Mouse (Mus musculus) retina, postnatal 1 day (tissue): ENCODE data around the gene Lrmda.

ENCODE experiments used
- DNase-seq: peaks from one replicate; pipeline ENCODE4 v3.0.0-alpha.2; 2012

The Lrmda gene

GRCm38 (mm10) chr14:22168795-22169568 is 149.5 kb downstream of the Lrmda start:
- peak; percentile 63 for DNase-seq

DNA sequence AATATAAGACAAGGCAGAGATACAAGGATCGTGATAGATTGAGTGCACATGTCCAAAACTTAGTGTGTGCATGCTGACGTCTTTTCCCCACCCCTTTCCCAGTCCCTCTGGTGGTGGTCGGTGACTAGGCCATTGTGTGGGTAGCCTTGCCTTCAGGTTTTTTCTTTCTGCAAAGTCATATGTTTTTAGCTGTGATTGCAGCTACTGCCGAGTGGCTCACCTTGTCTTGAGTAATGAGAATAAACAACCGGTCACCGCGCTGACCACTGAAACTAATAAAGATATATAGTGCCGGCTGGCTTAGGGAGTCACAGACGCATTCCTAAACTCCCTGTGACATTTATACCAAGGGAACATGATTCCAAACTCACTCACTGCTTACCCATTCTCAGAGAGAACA is 155.2 kb downstream of the Lrmda start:
- no peak for DNase-seq

DNA sequence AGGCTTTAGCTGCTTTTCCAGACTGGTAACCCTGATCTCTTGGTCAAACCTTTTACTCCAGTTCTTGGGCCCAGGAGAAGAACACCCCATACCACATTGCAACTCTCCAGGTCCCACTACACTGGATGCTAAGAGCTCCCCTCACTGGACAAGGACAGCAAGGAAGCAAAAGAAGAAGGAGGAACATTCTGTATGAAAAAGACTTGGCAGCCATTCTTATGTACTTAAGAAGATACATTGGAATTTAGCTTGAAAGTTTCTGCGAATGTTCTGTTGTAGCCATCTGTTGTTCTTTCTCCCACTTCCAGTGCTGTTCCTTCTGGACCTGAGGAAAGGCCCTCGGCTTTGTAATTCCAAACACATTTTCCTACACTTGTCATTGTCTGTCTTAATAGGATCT is 160.2 kb downstream of the Lrmda start:
- DNase-seq = no peak

DNA sequence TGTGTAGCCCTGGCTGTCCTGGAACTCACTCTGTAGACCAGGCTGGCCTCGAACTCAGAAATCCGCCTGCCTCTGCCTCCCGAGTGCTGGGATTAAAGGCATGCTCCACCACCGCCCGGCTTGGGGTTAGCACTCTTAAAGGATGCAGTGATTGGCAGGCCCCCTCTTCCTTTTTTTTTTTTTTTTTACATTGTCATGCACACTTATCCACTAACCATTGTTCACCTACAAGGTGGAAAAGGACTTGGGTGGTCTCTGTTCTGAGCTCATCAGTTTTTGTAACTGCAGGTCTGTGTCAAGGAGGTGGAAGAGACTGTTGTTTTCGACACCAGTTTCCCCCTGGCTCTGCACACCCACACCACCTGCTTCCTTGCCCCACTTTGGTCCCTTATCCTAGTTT is 162.0 kb downstream of the Lrmda start:
- DNase-seq = no peak

GRCm38 (mm10) chr14:22183195-22183594 is 163.7 kb downstream of the Lrmda start:
- DNase-seq = no peak

DNA sequence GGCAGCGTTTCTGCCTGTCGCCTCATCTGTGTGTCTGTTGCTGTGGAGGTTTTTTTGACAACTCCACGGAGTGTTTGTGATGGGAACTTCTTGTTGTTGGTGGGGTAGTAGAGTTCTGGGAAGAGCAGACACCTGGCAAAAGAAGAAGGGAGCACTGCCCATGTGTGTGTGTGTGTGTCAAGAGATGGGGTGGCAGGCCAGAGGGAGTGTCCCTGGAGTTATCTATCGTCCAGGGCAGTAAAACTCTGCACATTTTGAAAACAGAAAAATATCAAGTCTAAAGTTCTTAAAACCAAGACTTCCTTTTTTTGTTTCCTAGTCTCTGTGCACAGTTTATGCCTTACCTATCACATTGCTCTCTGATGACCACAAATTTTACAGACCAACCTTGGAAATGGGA is 165.9 kb downstream of the Lrmda start:
- DNase-seq = no peak

DNA sequence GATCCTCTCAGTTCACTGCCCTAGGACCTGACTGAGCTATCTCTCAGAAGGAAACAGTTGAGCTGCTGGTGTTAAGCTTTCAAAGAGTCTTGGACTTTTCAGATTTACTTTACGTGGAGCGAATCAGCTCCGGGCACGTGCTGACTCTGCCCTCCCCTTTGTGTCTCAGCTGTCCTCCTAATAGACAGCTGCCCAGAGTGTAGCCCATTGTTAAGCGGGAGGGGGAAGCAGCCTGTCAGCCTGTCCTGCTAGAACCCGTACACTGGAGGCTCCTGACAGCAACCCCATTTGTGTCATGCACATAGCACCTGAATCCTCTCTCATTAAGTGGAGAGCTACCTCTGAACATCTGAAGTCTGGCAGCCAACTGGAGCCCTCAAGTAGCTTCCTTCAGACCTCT is 170.6 kb downstream of the Lrmda start:
- peak; percentile 49 for DNase-seq

DNA sequence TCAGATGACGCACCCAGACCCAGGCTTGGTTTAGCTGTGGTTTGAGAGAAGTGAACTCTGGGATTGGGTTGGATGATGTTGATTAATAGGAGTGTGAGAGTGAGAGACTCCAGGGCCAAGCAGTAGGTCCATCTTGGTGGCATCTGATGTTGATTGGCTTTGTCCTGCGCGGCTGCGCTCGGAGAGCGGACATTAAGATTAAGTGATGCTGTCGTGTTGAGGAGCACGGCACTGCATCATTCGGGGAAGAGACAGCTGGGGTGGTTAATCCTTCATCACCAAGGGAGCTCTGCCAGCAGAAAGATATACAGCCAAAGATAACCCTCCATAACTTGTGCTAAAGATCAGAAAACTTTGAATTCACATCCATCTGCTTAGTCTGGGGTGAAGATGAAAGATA is 172.7 kb downstream of the Lrmda start:
- DNase-seq = no peak

- DNase-seq = peak; percentile 46
Observed at GRCm38 (mm10) chr14:22198021-22198420, 178.5 kb downstream of the Lrmda start.

- no peak for DNase-seq
Observed at GRCm38 (mm10) chr14:22198641-22199425, 179.3 kb downstream of the Lrmda start.

DNA sequence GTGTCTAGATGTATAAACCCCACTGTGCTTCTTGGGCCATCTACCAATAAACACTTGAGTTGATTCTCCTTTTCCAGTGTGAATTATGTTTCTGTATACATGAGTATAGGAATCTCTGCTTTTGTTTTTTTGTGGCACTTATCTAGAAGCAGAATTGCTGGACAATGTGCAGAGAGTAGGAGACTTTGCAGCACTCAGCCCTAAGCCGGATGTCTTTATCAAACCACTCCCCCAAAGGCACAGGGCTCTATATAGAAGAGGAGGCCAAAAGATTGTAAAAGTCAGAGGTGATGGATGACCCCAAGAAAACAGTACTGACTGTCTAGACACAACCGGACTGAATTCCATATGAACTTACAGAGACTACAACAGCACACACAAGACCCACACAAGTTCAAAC is 182.2 kb downstream of the Lrmda start:
- no peak for DNase-seq

DNA sequence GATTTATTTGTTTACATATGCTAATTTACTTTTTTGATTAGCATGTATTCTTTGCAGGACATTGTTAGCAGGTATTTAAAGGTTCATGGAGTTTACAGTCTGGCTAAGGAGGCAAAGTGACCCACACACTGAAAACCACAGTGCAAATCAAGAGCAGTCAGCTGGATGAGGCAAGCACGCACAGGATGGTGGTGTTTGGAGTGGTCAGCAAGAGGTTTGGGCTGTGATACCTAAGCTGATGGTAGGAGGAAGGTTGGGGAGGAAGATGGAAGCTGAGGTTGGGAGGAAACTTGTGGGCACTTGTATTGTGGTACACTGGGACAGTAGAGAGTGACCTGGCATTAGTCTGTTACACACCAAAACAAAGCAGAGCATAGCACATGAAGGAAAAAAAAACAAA is 191.1 kb downstream of the Lrmda start:
- no peak for DNase-seq

DNA sequence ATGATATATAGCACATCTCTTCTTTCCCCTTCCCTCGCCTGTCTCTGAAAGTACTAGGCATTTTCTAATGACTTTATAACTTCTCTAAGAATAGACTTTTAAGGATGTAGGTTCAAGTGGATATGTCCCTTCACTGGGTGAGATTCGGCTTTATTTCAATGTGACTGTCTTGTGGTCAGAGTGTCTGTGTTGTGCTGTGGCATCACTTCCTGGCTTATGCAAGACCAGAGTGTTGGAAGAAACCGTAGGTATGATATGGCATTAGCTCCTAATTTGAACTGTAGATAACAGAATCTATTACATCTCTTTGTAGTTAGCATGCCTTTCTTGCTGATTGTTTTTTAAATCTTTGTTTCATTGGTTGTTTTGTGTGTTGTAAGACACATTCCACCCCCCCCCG is 198.7 kb downstream of the Lrmda start:
- no peak for DNase-seq

DNA sequence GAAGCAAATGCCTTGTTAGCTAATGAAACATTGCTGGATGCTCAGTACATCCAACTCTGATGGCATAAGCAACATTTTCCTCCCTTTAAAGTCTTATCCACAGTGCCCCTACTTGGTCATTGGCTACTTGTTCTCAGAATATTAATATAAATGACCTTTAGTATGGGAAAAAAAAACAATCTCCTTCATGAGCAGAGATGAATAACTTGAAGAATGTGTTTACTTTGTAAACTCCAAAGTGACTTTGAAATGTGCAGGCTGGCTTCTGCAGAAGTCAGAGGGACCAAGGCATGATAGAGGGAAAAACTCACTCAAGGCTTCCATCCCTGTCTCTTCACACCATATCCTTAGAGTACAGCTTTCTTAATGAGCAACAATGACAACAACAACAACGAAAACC is 202.5 kb downstream of the Lrmda start:
- no peak for DNase-seq

DNA sequence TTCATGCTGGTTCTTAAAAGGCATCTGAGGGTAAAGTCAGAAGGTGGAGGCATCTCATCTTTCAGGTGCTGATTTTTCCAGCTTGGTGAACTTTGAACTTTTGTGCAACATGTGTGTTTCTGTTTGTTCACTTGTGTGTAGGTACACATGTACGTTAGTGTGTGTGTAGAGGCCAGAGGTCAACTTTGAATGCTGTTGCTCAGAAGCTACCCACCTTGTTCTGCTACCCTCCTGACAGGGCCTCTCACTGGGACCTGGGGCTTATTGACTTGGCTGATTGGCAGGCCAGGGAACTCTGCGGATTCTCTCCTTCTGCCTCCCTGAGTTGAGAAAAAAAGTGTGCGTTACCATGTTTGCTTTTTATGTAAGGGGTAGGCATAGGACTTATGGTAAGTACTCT is 203.1 kb downstream of the Lrmda start:
- DNase-seq = no peak

DNA sequence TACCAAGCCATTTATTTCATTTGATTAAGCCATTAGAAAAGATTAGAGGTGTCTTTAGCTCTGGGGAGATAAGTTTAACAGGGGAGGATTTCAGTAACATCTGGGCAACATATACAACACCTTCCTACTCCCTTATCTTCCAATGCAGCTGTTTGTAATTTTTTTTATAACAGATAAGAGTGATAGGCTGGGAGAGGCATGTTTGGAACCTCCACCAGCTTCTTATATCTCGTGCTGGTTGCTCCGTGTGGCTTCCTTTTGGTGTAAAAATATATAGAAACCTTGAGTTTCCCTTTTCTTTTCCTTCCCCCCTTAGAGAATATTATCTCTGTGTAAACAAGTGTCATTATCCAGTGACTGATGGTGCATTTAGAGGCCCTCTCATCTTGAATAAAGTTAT is 206.7 kb downstream of the Lrmda start:
- no peak for DNase-seq

DNA sequence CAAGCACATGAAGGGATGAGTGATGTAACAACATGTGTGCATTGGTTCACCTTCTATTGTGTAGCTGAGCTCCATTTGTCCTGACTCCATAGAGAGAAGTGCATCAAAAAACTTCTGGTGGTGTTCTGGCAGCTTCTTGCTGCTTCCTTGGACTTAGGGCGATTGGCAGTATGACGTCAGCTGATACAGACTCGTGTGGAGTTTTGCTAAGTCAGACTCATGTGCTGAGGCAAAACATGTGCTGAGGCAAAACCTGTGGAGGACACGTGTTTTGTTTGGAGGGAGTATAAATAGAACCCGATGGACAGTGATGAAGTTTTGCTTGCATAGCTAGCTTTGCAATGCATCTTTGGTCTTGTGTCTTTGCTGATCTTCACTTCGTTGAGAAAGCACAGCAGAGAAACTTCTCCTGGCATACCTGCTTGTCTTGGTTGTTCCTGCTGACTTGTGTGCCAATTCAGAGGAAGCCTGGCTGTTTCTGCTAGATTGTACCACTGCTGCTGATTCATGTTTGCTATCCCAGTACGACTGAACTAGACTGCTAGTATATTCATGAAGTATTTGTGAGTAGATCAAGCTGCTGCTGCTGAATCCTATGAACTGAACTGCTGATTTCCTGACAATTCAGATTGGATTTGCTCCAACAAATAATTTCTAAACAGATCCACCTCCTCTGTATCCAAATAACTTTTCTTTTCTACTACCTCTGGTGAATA is 208.9 kb downstream of the Lrmda start:
- no peak for DNase-seq

- peak; percentile 46 for DNase-seq
Observed at GRCm38 (mm10) chr14:22240315-22240714, 220.8 kb downstream of the Lrmda start.

- no peak for DNase-seq
Observed at GRCm38 (mm10) chr14:22255458-22255857, 235.9 kb downstream of the Lrmda start.

DNA sequence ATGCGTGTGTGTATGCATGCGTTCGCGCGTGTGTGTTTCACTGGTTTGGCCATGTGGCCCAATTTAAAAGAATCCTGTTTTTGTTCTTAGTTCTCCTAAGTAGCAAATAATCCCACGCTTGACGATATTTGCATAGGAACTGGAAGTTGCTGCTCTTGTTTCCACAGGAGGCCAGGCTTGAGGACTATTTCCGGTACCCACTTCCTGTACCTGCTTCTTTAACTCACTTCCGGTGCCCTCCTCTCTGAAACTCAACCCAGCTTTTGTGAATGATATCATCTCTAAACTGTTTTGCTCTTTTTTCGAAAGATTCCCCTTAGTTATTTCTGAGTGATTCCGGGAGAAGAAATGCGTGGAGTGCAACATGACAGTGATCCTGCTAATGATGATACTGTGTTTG is 236.8 kb downstream of the Lrmda start:
- no peak for DNase-seq

DNA sequence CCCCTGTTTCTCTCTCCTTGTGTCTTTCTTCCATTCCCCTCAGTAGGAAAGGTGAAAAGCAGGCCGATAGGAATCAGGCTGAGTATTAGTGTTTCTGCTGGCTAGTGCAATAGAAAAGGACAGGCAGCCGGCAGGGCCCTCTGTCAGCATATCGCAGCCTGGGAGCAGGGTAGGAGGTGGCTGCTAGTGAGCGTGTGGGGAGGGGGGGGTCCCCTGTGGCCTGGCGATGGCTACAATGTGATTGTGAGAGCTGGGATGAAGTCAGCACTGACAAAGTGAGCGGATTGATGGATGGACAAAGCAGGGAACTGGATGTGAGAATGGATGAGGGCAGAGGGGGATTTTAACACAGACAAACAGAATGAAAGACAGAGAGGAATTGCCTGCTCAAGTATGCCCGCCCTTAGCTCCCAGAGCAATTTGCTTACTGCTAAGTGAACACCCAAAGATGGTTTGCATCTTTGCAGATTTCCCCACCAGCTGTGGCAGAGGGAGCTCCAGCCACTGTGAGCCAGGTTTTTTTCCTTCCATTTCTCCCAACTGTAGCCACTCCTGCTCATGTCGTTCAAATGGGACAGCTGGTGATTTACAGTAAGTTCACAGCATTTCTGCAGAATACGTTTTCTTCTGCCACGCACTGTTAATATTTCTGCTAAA is 240.0 kb downstream of the Lrmda start:
- DNase-seq = no peak

GRCm38 (mm10) chr14:22260033-22260419 is 240.5 kb downstream of the Lrmda start:
- no peak for DNase-seq

DNA sequence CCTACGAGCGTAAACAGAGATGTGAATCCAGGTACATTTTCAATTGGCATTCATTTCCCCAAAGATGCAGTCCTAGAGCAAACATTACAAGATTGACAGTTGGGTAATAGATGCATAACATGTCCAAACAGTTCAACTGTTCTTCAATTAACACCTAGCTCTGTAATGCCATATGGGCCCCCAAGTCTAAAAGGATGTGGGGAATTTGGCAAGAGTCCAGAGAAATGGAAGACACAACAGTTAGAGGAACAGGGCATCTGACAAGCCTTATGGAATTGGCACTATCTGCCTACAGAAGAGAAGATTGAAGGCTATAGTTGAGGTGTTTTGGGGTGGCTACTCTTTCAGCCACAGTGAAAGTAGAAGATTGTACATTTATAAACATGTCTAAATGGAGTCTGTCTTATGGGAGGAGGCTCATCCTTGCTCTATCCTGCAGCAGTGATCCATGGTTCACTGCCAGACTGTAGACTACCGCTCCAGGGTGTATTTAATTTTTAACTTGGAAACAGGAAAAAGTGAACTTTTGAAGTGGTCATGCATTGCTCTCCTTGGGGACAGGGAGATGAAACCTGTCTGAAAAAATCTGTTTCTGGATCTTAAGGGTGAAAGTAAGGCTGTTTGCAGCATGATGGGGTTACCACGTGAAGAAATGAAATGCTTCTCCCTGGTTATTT is 245.9 kb downstream of the Lrmda start:
- DNase-seq = no peak
